Mouse (Mus musculus) embryonic facial prominence, embryonic 15.5 days (tissue): ENCODE data around the gene Pex7. TPM values are rescaled to one million over a fixed set of nuclear protein-coding genes. Genes with fewer than 3 reads are reported as not detected.
A peak's percentile ranks its signal among the peaks of the same experiment; 100 is the strongest.

ENCODE experiments used
- ATAC-seq: fragments of 200-750 bp; cut with Nextera tagmentation; 2 replicates; pipeline ENCODE4 v1.8.0; 2017; ENCODE audit warnings: low read depth, moderate TSS enrichment; ENCODE audit not compliant: insufficient number of reproducible peaks, low FRiP score, low TSS enrichment
- H3K27ac ChIP-seq: fragments of 300-500 bp; sonication (generic); replicated peaks from 2 replicates; pipeline ENCODE4 v1.5.1; 2015; ENCODE audit warnings: mild to moderate bottlenecking, inconsistent platforms
- H3K27me3 ChIP-seq: fragments of 300-500 bp; sonication (generic); 2 replicates; pipeline ENCODE4 v1.6.1; 2015; ENCODE audit warnings: inconsistent platforms
- H3K36me3 ChIP-seq: fragments of 300-500 bp; sonication (generic); 2 replicates; pipeline ENCODE4 v1.6.1; 2015; ENCODE audit warnings: mild to moderate bottlenecking, inconsistent platforms
- H3K4me1 ChIP-seq: fragments of 300-500 bp; sonication (generic); 2 replicates; pipeline ENCODE4 v1.6.1; 2015; ENCODE audit warnings: inconsistent platforms
- H3K4me2 ChIP-seq: fragments of 300-500 bp; sonication (generic); replicated peaks from 2 replicates; pipeline ENCODE4 v1.6.1; 2015; ENCODE audit warnings: mild to moderate bottlenecking, inconsistent platforms
- H3K4me3 ChIP-seq: fragments of 300-500 bp; sonication (generic); replicated peaks from 2 replicates; pipeline ENCODE4 v1.5.1; 2015; ENCODE audit warnings: mild to moderate bottlenecking, inconsistent platforms
- H3K9ac ChIP-seq: fragments of 300-500 bp; sonication (generic); 2 replicates; pipeline ENCODE4 v1.6.1; 2015; ENCODE audit warnings: inconsistent platforms
- H3K9me3 ChIP-seq: fragments of 300-500 bp; sonication (generic); replicated peaks from 2 replicates; pipeline ENCODE4 v1.6.1; 2016; ENCODE audit warnings: inconsistent platforms
- WGBS: fragments of 180-500 bp; shearing (Covaris S2); methylation state at CpG from one replicate; pipeline ENCODE4 v1.1.7; 2015; 5-methylcytosine and 5-hydroxymethylcytosine counted together
- polyA plus RNA-seq: library from polyadenylated mRNA; unstranded; fragments of >200 nt; fragmentation: Nextera tagmentation; extraction: Ambion mirVana; gene quantifications from 2 replicates; pipeline ENCODE4 v1.2.1, GENCODE M21; 2015

Gene Pex7
- polyA plus RNA-seq, 1 experiment from 2014 or later: 30.3 TPM

GRCm38 (mm10) chr10:19941914-19942313 is 34.4 kb upstream of the Pex7 start:
- H3K4me2 ChIP-seq: no peak overlapping the region
- whole genome bisulfite sequencing: 88% methylated on average over 9 of the region's 9 CpGs
- no peak overlapping the region for H3K4me3 ChIP-seq
- ATAC-seq: no peak
- no peak overlapping the region for H3K27ac ChIP-seq
- no peak overlapping the region for H3K9ac ChIP-seq
- H3K27me3 ChIP-seq: no peaks in the 10 kb centered on the region
- no peaks in the 10 kb centered on the region for H3K4me1 ChIP-seq
- no peaks in the 10 kb centered on the region for H3K36me3 ChIP-seq
- no peaks in the 10 kb centered on the region for H3K9me3 ChIP-seq

- H3K4me2 ChIP-seq: no peak overlapping the region
- H3K36me3 ChIP-seq: no peaks in the 10 kb centered on the region
- no peaks in the 10 kb centered on the region for H3K4me1 ChIP-seq
- no peak overlapping the region for H3K27ac ChIP-seq
- 39% methylated on average over 6 of the region's 6 CpGs for WGBS
- H3K9ac ChIP-seq: no peak overlapping the region
- ATAC-seq: no peak
- H3K9me3 ChIP-seq: no peaks in the 10 kb centered on the region
- no peaks in the 10 kb centered on the region for H3K27me3 ChIP-seq
- no peak overlapping the region for H3K4me3 ChIP-seq
Observed at GRCm38 (mm10) chr10:19941063-19941462, 33.6 kb upstream of the Pex7 start.

- Histone ChIP-seq H3K4me3 (no peak overlapping the region), H3K27ac (no peak overlapping the region), H3K9me3 (no peaks in the 10 kb centered on the region), H3K4me1 (no peaks in the 10 kb centered on the region), H3K36me3 (no peaks in the 10 kb centered on the region), H3K4me2 (no peak overlapping the region), H3K9ac (no peak overlapping the region), H3K27me3 (no peaks in the 10 kb centered on the region)
- ATAC-seq: no peak
- 79% methylated on average over 8 of the region's 8 CpGs for WGBS
Observed at GRCm38 (mm10) chr10:19940626-19941025, 33.1 kb upstream of the Pex7 start.

GRCm38 (mm10) chr10:19940127-19940526 is 32.6 kb upstream of the Pex7 start:
- H3K9me3 ChIP-seq: no peaks in the 10 kb centered on the region
- no peak overlapping the region for H3K27ac ChIP-seq
- no peak for ATAC-seq
- H3K4me1 ChIP-seq: no peaks in the 10 kb centered on the region; the same call in 1 of the 2 replicates
- H3K36me3 ChIP-seq: no peaks in the 10 kb centered on the region
- H3K9ac ChIP-seq: no peak overlapping the region
- WGBS: 93% methylated on average over 7 of the region's 7 CpGs
- no peaks in the 10 kb centered on the region for H3K27me3 ChIP-seq
- no peak overlapping the region for H3K4me3 ChIP-seq
- no peak overlapping the region for H3K4me2 ChIP-seq

GRCm38 (mm10) chr10:19939282-19939705 is 31.8 kb upstream of the Pex7 start:
- no peak overlapping the region for H3K9ac ChIP-seq
- H3K27ac ChIP-seq: no peak overlapping the region
- ATAC-seq: no peak
- H3K4me2 ChIP-seq: no peak overlapping the region
- H3K27me3 ChIP-seq: no peaks in the 10 kb centered on the region
- H3K4me3 ChIP-seq: no peak overlapping the region
- H3K9me3 ChIP-seq: no peaks in the 10 kb centered on the region
- H3K4me1 ChIP-seq: no peaks in the 10 kb centered on the region; the same call in 1 of the 2 replicates
- H3K36me3 ChIP-seq: no peaks in the 10 kb centered on the region
- 39% methylated on average over 8 of the region's 8 CpGs for WGBS

GRCm38 (mm10) chr10:19938738-19939137 is 31.2 kb upstream of the Pex7 start:
- WGBS: 79% methylated on average over 6 of the region's 6 CpGs
- H3K9ac ChIP-seq: no peak overlapping the region
- H3K27me3 ChIP-seq: no peaks in the 10 kb centered on the region
- no peak overlapping the region for H3K4me2 ChIP-seq
- no peak for ATAC-seq
- no peak overlapping the region for H3K27ac ChIP-seq
- no peaks in the 10 kb centered on the region for H3K9me3 ChIP-seq
- no peaks in the 10 kb centered on the region for H3K36me3 ChIP-seq
- peaks cover under 1% of the 10 kb centered on the region for H3K4me1 ChIP-seq
- H3K4me3 ChIP-seq: no peak overlapping the region

- WGBS: 72% methylated on average over 9 of the region's 9 CpGs
- Histone ChIP-seq H3K4me3 (no peak overlapping the region), H3K9ac (no peak overlapping the region), H3K4me2 (no peak overlapping the region), H3K27me3 (no peaks in the 10 kb centered on the region), H3K27ac (no peak overlapping the region), H3K4me1 (peaks cover 8% of the 10 kb centered on the region), H3K9me3 (no peaks in the 10 kb centered on the region), H3K36me3 (no peaks in the 10 kb centered on the region)
- no peak for ATAC-seq
Observed at GRCm38 (mm10) chr10:19936961-19937708, 29.6 kb upstream of the Pex7 start.

- H3K4me1 ChIP-seq: peaks cover 8% of the 10 kb centered on the region
- WGBS: 34% methylated on average over 4 of the region's 4 CpGs
- H3K9ac ChIP-seq: no peak overlapping the region
- peak overlapping the region; percentile 96; the same call in 1 of the 2 replicates for H3K4me2 ChIP-seq
- H3K36me3 ChIP-seq: no peaks in the 10 kb centered on the region
- peak overlapping the region; percentile 76; the same call in 1 of the 2 replicates for H3K4me3 ChIP-seq
- no peaks in the 10 kb centered on the region for H3K9me3 ChIP-seq
- H3K27ac ChIP-seq: no peak overlapping the region
- no peak for ATAC-seq
- no peaks in the 10 kb centered on the region for H3K27me3 ChIP-seq
Observed at GRCm38 (mm10) chr10:19935821-19936367, 28.4 kb upstream of the Pex7 start.

- no peak for ATAC-seq
- Histone ChIP-seq H3K4me2 (peak overlapping the region; percentile 96), H3K9ac (no peak overlapping the region), H3K9me3 (no peaks in the 10 kb centered on the region), H3K27ac (no peak overlapping the region), H3K4me3 (peak overlapping the region; percentile 76), H3K27me3 (no peaks in the 10 kb centered on the region), H3K4me1 (peaks cover 8% of the 10 kb centered on the region), H3K36me3 (no peaks in the 10 kb centered on the region)
- WGBS: 4% methylated on average over 10 of the region's 10 CpGs
Observed at GRCm38 (mm10) chr10:19935295-19935623, 27.8 kb upstream of the Pex7 start.

- peak within 1 kb of the TSS; percentile 96 for H3K4me2 ChIP-seq
- H3K27ac ChIP-seq: peak within 1 kb of the TSS; percentile 72
- ATAC-seq: peak; percentile 59
- WGBS: under 1% methylated on average over 72 of the region's 95 CpGs
- no peaks in the 10 kb centered on the region for H3K9me3 ChIP-seq
- H3K9ac ChIP-seq: peak within 1 kb of the TSS; percentile 54
- peaks cover 8% of the 10 kb centered on the region for H3K4me1 ChIP-seq
- H3K36me3 ChIP-seq: no peaks in the 10 kb centered on the region
- no peaks in the 10 kb centered on the region for H3K27me3 ChIP-seq
- peak within 1 kb of the TSS; percentile 76 for H3K4me3 ChIP-seq
Observed at GRCm38 (mm10) chr10:19934384-19935294, 27.1 kb upstream of the Pex7 start, which contains the start of gene Map3k5. TSS of gene Map3k5 (plus strand) at chr10:19934472.
